Comparison of ENCODE assay signal across 8 mouse cellular contexts in the genomic region with DNA sequence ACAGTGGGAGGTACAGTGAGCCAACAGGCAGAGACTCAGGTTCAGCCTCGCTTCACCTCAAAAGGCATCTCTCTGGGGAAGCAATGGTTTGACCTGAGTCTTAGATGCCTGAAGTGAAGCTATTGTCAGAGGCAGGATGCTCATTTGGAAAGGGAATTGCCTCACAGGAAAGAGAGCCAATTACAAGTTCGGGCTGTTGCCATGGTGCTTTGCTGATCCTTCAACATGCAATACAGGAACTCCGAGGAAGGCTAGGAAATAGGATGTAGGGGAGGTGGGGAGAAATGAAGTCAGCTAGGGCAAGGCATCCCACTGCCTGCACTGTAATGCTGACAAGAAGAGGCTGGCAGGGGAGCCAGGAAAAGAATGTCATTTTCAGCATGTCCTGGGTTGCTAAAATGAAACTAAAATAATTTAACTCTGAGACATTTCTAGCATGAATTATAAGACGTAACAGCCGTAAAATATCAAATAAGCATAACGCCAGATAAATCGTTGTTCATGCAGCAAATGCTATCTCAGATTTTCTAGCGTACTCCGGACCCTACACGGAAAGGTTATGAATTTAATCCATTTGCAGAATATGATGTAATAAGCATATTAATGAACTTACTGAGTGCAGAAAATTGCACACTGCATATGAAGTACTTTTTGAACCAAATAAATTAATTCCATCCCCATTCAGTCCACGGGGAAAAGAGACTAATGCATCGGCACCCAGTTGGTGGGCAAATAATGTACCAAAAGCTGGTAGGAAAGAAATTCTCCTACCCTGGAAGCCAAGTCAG.
DNase-seq lines count a peak whose midpoint lies in the region; ATAC-seq and TF ChIP-seq lines count a peak whose summit lies in the region.

No protein-coding gene starts in this region.

- no peak for DNase-seq in gastrocnemius, adult 2 months
- DNase-seq in gastrocnemius, postnatal 4 days (ENCODE audit: low spot score in 2 of 2), result no peak
- peak; percentile 52 for DNase-seq in heart, postnatal 4 days
- peak; percentile 64 to 78 for DNase-seq in layer of hippocampus, adult 18-20 months (ENCODE audit: low spot score in 2 of 2)
- DNase-seq in lung, embryonic 14.5 days, result peak; percentile 67
- DNase-seq in retina, postnatal 1 day, result peak; percentile 65
- no peak for DNase-seq in spleen, postnatal 36 days (ENCODE audit: low spot score in 2 of 2)

- peaks cover 57% of the 10 kb centered on the region for H3K4me1 ChIP-seq in forebrain, embryonic 13.5 days
- peaks cover 14% of the 10 kb centered on the region; the same call in 1 of the 2 replicates for H3K4me1 ChIP-seq in lung, embryonic 14.5 days (ENCODE audit: insufficient read depth)

- peak overlapping the region; percentile 54 for H3K9ac ChIP-seq in forebrain, embryonic 13.5 days
- H3K9ac ChIP-seq in lung, embryonic 14.5 days, result peak overlapping the region; percentile 44

- no peaks in the 10 kb centered on the region for H3K27me3 ChIP-seq in forebrain, embryonic 13.5 days
- H3K27me3 ChIP-seq in lung, embryonic 14.5 days (ENCODE audit: insufficient read depth, low read length), result no peaks in the 10 kb centered on the region

- peak; percentile 70 for ATAC-seq in forebrain, embryonic 13.5 days
- no peak; the same call in 1 of the 2 replicates for ATAC-seq in lung, embryonic 14.5 days (ENCODE audit: insufficient read depth)

- H3K27ac ChIP-seq in gastrocnemius, adult 2 months, result peak overlapping the region; percentile 100
- peak overlapping the region; percentile 60 for H3K27ac ChIP-seq in forebrain, embryonic 13.5 days
- no peak overlapping the region for H3K27ac ChIP-seq in lung, embryonic 14.5 days (ENCODE audit: low read depth)

- peak overlapping the region; percentile 65 for H3K4me3 ChIP-seq in gastrocnemius, adult 2 months
- H3K4me3 ChIP-seq in forebrain, embryonic 13.5 days, result peak overlapping the region; percentile 27
- peak overlapping the region; percentile 19 for H3K4me3 ChIP-seq in lung, embryonic 14.5 days (ENCODE audit: low read depth, low read length)

- no peaks in the 10 kb centered on the region for H3K9me3 ChIP-seq in forebrain, embryonic 13.5 days (replicated peaks)
- no peaks in the 10 kb centered on the region for H3K9me3 ChIP-seq in lung, embryonic 14.5 days (ENCODE audit: low read depth, low read length)

- H3K4me2 ChIP-seq in forebrain, embryonic 13.5 days, result peak overlapping the region; percentile 57
- peak overlapping the region; percentile 56 for H3K4me2 ChIP-seq in lung, embryonic 14.5 days

- WGBS in forebrain, embryonic 13.5 days, result 14% methylated on average over 12 of the region's 12 CpGs
- 32% methylated on average over 12 of the region's 12 CpGs for WGBS in lung, embryonic 14.5 days

- H3K36me3 ChIP-seq in forebrain, embryonic 13.5 days (ENCODE audit: poor library complexity, severe bottlenecking), result no peaks in the 10 kb centered on the region
- H3K36me3 ChIP-seq in lung, embryonic 14.5 days (ENCODE audit: insufficient read depth), result 0 out of 2 replicates have a peak, but pooled peaks cover 6% of the 10 kb centered on the region

- intact Hi-C loops in gastrocnemius, adult 2 months (cut with DNase I), result no loop called here

- no peak for TF ChIP-seq CTCF in gastrocnemius, adult 2 months (IDR thresholded peaks at IDR 0.05)
- no peak for TF ChIP-seq CTCF in lung, embryonic 14.5 days (IDR thresholded peaks at IDR 0.05; ENCODE audit: low read depth)

Comparison
In these comparisons a context has a peak if more than half of its experiments do, and no peak if none do; other contexts are left out.
1. DNase-seq: peak in heart, postnatal 4 days (single experiment), layer of hippocampus, adult 18-20 months (2 of 2), lung, embryonic 14.5 days (single experiment) and retina, postnatal 1 day (single experiment); none in gastrocnemius, adult 2 months (single experiment), gastrocnemius, postnatal 4 days (0 of 2) and spleen, postnatal 36 days (0 of 2).
2. Peak in every context shown above with its lines, with median percentiles within 50 percentile points of each other: H3K4me3 ChIP-seq.